Mouse (Mus musculus): ENCODE data around the gene Adamts20.
"Not testable (repeated sequence)": the region's sequence is repeated elsewhere in the genome, so short reads cannot be mapped to it uniquely, and the experiment has no call there.

Gene Adamts20

DNA sequence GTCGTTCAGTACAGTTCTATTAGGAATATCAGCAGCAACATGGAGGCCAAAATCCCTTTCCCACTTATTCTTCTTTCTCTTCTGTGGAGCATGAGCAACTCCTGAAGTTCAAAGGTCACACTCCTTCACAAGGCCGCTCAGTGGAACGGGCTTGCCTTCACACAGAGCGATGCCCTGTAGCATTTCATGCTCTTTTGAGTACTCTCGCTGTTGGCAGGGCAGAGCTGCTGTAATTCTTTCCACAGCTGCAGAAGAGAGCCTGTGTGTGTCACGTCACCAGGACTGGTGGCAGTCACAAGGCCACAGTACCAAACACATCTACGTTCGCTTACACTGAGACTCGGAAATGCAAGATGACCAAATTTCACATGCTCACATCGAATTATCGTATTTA, 21.2 kb downstream of the Adamts20 start:
- no peak for DNase-seq

DNA sequence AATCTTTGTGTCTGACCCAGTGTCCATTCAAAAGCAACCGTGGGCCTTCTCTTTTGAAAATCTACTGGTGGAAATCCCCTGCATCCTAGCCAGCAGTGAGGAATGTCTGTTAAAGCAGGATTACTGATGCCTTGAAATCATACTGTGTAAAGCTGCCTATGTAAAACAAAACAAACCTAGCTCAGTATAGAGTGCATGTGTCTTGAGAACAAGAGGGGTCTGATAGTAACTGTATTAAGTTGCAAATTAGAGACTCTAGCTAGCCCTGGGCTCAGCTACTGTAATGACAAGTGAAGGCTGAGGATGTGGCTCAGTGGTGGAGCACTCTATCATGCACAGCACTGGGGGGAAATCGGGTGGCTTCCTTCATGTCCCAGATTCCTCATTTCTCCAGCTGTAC, 22.2 kb downstream of the Adamts20 start:
- no peak for DNase-seq

DNA sequence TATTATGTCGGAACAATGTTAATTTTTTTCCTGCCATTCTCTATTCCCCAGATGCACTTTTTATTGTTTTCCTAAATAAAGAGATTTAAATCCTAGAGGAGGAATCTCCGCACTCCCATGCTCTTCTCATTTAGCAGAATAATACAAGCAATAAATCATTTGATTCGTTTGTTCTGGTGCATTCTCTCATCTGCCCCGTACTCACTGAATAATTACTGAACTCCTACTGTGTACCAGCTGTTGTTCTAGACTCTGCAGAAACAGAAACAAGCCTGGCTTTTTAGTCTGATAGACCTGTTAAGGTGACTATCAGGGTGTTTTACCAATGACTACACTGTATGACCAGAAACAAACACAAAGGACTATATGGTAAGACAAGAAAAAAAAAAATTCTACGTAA, 29.7 kb downstream of the Adamts20 start:
- DNase-seq: no peak

DNA sequence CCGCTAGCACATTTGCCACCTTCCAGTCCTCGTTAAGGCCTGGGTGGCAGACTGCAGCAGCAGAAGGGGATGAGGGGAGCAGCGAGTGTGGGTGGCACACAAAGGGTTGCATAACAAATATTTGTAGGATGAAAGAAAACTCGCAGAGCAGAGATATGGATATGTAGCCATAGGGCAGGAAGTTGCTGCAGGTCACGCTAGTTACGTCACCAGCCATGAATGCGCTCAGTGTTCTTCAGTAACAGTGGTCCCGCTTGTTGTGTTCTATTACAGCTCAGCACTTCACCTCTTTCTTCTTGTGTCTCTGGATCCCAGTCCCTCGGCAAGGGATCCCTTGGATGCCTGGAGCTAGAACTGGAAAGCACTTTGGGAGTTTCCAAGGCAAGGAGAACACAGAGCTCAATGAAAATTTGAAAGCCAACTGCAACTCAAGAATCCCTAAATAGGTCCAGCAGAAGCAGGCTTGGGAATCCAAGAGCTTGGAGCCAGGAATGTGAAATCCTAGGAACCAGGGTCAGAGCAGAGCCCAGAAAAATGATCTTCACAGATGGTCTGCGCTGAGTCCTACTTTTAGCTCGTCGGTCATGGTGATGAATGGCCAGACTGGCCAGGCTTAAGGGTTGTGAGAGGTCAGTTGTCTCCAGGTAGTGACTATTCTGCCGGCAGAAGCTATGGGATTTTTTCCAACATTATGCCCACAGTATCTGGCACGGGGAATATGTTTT, 34.4 kb downstream of the Adamts20 start:
- no peak for DNase-seq

DNA sequence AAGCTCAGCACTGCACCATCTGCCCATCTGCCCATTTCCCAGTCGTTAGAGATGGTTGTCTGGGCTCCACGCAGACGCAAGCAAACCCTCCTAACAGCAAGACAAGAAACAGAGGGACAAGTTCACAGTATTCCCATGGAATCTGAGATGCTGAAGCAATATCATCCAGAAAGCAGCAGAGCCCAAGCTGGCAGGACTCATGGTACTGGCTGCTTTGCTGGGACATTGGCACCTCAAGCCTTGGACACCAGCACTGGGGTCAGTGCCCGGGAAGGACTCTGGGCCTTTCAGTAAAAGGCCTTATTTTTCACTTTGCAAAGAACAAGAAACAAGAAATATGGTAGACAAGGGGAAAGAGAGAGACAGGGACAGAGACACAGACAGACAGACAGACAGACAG, 36.5 kb downstream of the Adamts20 start:
- DNase-seq: no peak

DNA sequence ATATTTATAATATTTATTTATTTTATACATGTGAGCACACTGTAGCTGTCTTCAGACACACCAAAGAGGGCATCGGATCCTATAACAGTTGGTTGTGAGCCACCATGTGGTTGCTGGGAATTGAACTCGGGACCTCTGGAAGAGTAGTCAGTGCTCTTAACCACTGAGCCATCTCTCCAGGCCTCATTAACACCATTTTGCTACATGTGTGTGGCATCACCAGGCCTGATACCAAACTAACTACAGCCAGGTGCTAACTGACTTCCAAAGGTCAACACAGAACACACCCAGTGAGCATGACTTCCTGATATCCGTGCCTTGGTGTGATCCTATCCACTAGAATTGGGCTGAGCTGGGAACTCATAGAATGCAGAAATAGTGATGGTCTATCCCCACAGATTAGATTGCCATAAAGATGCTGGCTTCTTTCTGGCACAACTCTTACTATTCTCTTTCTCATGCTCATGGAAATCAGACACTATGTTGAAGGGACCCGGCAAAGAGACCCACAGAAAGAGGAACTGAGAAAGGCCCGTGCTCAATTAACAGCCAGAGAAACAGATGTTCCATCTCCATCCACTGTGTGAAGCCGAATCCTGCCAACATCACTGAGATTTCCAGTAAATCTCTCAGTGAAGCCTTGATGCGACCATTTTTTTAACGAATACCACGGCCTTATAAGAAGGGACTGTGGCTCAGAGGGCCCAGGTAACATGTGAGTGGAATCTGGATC, 37.6 kb downstream of the Adamts20 start:
- DNase-seq: no peak

DNA sequence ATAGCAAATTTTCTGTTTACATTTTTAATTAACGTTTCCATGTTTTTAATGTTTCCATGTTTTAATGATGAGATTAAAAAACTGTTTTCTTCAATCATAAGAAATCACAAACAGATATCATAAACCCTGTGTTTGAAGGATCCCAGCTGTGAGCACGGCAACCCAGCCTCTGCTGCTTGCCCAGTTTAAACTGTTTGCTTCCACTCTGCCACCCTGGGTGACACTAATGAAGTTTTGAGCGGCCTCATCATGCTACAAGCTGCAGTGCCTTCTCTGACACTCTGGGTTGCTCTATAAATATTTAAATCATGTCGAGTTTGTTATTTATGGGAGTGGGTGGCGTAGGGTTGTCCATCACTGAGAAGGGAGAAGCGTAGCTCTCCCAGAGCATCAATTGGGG, 44.7 kb downstream of the Adamts20 start:
- DNase-seq: no peak

DNA sequence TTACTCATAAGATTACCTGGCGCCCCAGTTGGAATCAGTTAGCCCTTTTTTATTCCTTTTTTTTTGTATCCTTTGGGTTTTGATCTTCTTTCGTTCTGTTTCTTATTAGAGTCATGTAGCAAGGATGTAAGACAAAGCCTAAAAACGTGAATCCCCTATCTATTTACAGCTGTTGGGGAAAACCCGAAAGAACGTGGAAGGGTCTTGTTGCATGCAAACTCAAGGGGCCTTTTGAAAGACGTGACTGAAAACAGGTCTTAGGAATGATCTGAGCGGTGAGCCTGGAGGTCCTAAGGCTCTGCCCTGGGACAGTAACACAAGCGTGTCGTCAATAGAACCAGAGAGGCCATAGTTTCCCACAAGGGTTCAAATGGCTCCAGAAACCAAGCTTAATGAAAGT, 46.1 kb downstream of the Adamts20 start:
- no peak for DNase-seq

DNA sequence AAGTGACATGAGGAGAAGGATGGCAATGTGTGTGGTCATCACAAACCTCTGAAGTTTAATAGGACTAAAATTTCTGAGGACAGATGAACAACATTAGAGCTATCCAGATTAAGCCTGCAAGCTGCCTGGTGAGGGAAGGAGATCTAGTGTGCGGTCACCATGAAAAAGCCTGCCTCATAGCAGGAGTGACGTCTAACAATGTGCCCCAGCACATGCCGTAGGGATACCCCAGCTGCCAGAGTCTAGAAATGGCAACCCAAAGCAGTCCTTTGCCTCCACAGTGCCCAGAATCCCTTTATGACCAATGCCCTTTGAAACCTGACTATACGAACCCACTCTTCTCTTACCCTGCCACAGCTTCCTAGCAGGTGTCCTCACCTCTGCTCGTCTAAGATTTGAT, 46.8 kb downstream of the Adamts20 start:
- DNase-seq: no peak

DNA sequence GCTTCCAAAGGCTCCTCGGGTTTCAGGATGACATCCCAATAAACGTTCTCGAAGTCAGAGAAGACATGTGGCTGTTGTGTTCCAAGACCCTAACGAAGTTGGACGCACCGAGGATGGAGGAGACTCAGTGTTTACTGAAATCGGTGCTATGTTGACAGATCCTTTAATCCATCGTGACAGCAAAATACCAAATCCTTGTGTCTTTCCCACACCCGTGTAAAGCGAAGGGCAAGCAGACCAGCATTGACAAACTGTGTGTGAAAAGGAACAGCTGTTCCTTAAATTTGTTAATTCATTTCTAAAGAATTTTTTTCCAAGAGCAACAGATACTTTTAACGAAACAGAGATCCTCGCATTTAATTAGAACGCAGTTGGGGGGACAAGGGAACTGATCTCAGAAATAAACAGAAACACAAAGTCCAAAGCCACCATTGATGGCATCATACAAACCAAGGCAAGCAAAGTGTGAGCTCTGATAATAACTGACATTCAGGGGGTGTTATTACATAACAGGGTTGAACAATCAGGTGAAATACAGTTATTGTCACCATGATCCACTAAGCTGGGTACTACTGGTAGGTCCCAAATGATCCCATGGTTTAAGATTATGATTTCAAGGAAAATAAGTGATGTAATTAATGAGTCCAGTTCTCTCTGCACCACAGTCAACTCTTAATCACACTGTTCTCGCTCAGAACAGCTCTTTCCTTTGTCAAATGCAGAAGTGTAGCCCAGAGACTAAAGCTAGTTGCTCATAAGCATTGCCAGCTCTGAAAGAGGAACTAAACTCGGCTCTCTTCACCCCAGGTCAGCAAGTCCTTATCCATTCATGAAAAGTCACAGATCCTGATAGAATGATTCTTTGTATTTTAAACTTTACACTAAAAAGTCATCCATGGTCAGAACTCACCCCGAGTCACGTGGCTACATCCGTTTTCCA, 47.7 kb downstream of the Adamts20 start:
- no peak for DNase-seq

DNA sequence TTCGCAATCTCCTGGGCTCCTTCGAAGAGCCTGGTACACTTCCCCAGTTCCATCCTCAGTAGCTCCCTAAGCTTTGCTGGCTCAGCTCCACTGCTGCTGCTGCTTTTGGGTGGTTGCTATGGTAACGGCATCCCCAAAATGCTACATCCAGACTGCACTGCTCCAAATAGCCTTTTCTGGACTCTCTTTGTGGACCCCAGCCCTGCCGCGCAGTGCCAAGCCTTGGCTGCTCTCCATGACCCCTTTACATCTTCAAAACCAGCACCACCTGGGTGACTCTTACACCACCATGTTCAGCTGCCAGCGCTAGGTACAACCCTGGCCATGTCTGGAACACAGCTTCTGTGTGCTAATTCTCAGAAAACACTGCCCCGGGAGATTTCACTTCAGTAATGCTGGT, 55.4 kb downstream of the Adamts20 start:
- DNase-seq: no peak

DNA sequence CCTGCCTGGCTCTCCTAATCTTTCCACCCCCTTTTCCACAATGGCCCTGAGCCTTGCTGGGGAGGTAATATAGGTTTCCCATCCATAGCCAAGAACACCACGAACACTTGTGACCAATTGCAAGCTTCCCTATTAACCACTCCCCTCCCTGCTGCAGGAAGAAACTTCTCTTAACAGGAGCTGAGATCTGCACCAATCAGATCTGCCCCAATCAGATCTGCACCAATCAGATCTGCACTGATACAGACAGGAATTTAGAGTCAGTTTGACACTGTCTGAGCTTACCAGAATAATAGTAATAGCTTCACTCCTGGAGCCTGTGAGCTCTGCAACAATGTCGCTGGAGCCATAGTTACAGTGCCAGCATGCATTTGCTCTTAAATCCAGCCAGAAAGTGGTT, 58.9 kb downstream of the Adamts20 start:
- no peak for DNase-seq

DNA sequence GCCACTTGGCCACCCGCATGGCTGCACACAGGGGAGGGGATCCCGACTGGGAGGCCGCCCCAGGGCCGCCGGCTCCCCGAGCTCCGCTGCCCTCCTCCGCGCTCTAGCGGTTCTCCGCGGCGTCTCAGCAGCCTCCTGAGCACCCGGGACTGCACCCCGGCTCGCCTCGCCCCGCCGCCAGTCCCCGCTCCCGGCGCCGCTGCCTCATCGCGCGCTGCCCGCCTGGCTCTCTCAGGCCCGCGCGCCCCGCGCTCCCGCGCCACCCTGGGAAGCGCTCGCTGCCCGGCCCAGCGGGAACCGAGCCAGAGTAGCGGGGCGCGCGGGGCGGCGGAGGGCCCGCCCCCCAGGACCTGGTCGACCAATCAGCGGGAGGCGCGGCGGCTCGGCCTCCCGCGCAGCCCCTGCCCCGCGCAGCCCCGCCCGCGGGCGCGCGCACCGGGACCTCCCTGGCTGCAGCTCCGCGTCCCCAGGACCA, 61.1 kb downstream of the Adamts20 start:
- DNase-seq: peak; percentile 71 to 82

DNA sequence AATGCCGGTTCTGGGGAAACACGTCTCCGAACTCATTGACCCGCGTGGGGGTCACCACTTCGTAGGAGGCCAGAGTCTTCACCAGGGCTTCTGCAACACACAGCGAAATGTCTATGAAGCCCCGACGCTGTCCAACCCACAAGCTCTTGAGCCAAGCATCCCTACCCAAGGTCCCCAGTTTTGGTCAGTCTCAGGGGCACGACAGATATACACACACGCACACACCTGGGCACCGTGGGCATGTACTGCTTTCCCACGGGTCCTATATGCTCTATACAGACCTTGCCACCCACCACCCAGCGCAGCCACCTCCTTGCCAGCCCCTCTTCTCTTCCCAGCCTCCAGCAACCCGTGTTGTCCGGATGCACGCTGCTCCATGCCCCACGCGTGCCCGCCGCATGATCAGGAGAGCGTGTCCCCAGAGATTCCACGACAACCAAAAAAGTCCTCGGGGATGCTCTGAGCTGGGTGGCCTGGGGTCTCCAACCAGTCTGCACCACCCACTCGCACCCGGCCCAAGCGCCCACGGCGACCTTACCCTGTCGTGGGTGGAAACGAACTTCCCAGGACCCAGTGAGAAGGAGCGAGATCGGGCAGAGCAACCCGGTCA, 61.7 kb downstream of the Adamts20 start:
- DNase-seq: peak in 1 of 2 experiments; percentile 4

DNA sequence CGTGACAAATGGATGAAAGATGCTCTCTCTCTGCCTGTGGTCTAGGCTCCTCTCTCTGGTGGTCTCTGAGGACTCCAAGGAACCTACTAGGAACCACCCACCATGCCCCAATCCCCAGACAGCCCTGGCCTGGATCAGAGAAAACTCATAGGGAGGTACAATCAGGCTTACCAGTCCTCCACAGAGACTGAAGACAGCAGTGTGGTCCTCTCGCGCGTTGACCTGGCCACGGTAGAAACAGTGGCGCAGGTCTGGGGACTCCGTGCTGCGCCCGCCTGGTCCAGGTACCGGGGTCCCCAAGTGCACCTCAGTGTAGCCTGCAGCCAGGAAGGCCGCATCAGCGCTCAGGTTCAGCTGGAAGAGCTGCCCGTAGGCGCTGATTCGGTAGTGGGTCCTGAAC, 62.2 kb downstream of the Adamts20 start:
- no peak for DNase-seq

DNA sequence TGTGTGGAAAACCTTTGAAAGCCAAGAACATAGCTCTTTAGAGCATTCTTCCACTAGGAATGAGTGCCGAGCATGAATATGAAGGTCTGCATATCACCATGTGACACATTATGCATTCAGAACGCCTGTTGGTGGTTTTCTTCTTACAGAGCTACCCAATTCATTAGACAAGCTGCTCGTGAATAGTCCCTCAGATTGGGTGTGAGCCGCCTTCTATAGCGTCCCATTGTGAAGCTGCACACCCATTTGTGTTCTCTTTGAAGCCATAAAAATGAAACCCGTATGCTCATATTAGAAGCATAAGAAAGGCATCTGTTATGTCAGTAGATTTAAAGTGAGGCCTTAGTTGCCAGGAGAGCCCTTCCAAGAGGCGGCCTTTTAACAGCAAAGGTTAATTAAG, 72.5 kb downstream of the Adamts20 start:
- no peak for DNase-seq

DNA sequence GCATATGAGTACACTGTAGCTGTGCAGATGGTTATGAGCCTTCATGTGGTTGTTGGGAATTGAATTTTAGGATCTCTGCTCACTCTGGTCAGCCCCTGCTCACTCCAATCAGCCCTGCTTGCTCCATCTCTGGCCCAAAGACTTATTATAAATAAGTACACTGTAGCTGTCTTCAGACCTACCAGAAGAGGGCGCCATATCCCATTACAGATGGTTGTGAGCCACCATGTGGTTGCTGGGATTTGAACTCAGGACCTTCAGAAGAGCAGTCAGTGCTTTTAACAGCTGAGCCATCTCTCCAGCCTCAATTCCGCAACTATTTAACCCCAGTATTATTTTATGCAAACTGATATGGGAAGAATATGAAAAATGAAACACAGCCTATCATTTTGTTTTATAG, 75.1 kb downstream of the Adamts20 start:
- DNase-seq: not testable (repeated sequence)

DNA sequence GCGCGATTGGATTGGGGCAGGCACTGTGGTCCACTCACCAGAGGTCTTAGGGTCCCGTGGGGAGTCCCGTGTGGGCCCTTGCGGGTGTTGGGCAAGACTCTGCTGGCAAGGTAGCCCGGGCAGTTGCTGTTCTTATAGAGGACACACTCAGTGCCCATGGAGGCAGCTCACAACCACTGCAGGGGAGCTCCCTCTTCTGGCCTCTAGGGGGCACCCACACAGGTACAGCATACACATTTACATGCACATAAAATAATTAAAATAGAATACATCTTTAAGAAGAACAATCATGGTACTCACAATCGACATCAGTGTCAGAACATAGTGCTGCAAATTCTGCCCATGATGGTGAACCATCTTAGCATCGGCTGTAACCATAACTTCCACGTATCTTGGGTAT, 85.8 kb downstream of the Adamts20 start:
- DNase-seq: peak in 1 of 2 experiments; percentile 6

DNA sequence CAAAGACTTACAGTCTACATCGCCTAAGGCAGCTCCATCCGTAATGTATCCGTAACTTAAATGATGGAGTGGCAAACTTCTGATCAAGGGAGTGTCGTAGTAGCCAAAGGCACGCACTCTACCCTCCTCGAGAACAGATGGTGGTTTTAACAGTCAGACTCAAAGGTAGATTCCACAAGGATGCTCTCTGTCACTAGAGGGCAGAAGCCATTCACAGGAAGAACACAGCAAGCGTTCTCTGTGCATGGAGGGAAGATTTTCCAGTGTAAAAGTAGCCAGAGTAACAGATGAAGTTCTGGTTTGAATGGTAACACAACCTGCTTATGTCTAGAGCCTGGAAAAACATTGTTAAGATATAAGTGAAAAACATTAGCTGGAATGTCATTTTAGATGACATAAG, 92.7 kb downstream of the Adamts20 start:
- DNase-seq: no peak

DNA sequence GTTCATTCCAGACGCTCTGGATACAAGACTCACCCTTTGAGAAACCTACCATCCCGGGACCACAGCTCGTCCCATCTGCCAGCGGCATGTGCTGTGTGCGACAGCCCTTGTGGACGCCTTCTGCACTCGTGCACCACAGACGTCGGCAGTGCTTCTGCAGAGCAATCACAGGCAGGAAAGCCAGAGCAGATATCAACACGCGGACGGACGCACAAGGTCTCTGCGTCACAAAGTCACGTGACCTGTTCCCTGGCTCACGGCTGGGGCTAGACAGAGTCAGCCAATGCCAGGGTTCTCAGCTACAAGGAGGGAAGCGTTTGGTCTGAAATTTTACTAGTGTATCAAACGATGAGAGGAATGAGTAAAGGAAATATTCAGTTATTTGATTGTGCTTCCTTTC, 116.2 kb downstream of the Adamts20 start:
- no peak for DNase-seq

DNA sequence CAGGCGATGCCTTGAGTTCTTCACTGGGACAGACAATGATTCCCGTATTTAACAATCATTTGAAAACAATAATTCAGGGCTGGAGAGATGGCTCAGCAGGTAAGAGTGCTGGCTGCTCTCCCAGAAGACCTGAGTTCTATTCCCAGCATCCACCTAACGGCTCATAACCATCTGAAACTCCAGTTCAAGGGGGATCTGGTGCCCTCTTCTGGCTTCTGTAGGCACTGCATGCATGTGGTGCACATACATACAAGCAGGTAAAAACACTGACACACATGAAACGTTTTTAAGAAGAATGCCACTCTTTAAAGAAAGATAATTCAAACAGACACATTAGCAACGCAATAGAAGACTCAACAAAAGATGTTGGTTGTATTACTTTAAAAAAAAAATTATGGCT, 120.9 kb downstream of the Adamts20 start:
- no peak for DNase-seq

DNA sequence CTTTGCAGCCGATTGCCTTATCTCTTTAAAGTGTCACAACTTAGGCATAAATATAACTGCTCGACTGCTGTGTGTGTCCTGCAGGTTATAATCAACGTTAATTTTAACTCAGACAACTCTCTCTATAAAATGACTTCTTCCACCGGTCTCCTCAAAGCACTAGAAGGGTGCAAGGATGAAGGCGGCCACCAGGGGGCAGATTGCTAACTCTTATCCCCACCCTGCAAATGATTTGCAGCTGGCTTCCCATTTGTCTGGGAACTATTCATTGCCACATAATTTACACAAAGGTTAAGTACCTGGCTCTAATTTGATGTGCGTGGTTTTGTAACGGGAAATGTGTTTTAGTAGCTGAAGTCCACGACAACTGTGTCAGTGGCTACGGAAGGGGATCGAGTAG, 122.9 kb downstream of the Adamts20 start:
- DNase-seq: peak; percentile 63 to 64

DNA sequence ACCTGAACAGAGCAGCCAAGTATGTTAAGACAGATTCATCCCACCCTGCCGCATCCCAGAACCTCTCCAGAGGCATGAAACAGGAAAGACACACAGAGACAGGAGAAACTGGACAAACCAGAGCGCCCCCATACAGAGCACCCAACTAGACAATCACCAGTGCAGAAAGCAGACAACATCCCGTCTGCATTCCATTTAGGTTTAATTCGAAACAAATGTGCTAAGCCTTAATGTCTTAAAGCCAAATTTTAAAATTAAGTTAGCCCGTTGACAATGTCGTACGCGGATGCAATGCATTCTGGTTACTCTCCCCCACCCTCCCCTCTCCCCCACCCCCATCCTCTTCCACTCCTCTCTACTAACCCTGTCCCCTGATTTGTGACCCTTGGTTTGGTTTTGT, 126.2 kb downstream of the Adamts20 start:
- no peak for DNase-seq
